Mouse (Mus musculus) frontal cortex, postnatal 36 days (tissue): ENCODE measurements around the gene Dhrs1.

Experiments used
- DNase-seq, 2 experiments: peaks; one replicate each; pipeline ENCODE4 v3.0.0; 2022; ENCODE audit warnings: low spot score in 2 of 2

The Dhrs1 gene

GRCm38 (mm10) chr14:55745180-55745860 is at the start of gene Dhrs1, which contains the start of gene Nop9:
Dhrs1 (minus strand) TSS chr14:55745690.
Nop9 (plus strand) TSS chr14:55745693.
- peak; percentile 84 to 86 for DNase-seq

- no peak for DNase-seq
Observed at GRCm38 (mm10) chr14:55793946-55794345, 48.5 kb upstream of the Dhrs1 start.

GRCm38 (mm10) chr14:55793461-55793860 is 48.0 kb upstream of the Dhrs1 start:
- no peak for DNase-seq

- no peak for DNase-seq
Observed at GRCm38 (mm10) chr14:55788256-55789050, 43.0 kb upstream of the Dhrs1 start, which contains the start of gene Ripk3. Ripk3 (minus strand) TSS chr14:55788865.

GRCm38 (mm10) chr14:55787731-55788130 is 42.2 kb upstream of the Dhrs1 start:
- DNase-seq, result no peak

- no peak for DNase-seq
Observed at GRCm38 (mm10) chr14:55785195-55785594, 39.7 kb upstream of the Dhrs1 start.

GRCm38 (mm10) chr14:55783958-55784235 is 38.4 kb upstream of the Dhrs1 start, which contains the start of gene Adcy4:
Adcy4 (minus strand) TSS chr14:55784095.
- DNase-seq, result no peak

GRCm38 (mm10) chr14:55783171-55783957 is 37.9 kb upstream of the Dhrs1 start:
- no peak for DNase-seq

GRCm38 (mm10) chr14:55782361-55782960 is 37.0 kb upstream of the Dhrs1 start:
- DNase-seq, result no peak

- DNase-seq, result peak in 1 of 2 experiments; percentile 57
Observed at GRCm38 (mm10) chr14:55781310-55781709, 35.8 kb upstream of the Dhrs1 start.

- DNase-seq, result no peak
Observed at GRCm38 (mm10) chr14:55780736-55781135, 35.2 kb upstream of the Dhrs1 start.

- DNase-seq, result no peak
Observed at GRCm38 (mm10) chr14:55779656-55780055, 34.2 kb upstream of the Dhrs1 start.

GRCm38 (mm10) chr14:55778686-55779085 is 33.2 kb upstream of the Dhrs1 start:
- DNase-seq, result no peak

GRCm38 (mm10) chr14:55777806-55778205 is 32.3 kb upstream of the Dhrs1 start:
- no peak for DNase-seq

- DNase-seq, result no peak
Observed at GRCm38 (mm10) chr14:55777176-55777575, 31.7 kb upstream of the Dhrs1 start.

GRCm38 (mm10) chr14:55776711-55777110 is 31.2 kb upstream of the Dhrs1 start:
- no peak for DNase-seq

- no peak for DNase-seq
Observed at GRCm38 (mm10) chr14:55769087-55769703, 23.7 kb upstream of the Dhrs1 start.

- no peak for DNase-seq
Observed at GRCm38 (mm10) chr14:55768555-55768954, 23.1 kb upstream of the Dhrs1 start.

GRCm38 (mm10) chr14:55767519-55768414 is 22.3 kb upstream of the Dhrs1 start:
- peak in 1 of 2 experiments; percentile 28 for DNase-seq

GRCm38 (mm10) chr14:55765696-55766095 is 20.2 kb upstream of the Dhrs1 start, which contains the start of gene Ltb4r1:
Ltb4r1 (plus strand) TSS chr14:55765962.
- no peak for DNase-seq
